Mouse (Mus musculus): ENCODE measurements at regions not wholly inside any gene's neighbourhood (a gene's known extent, or its start where the extent isn't known, plus 50 kb on each side); places are given as distances from the start of the nearest gene placed in this dataset.
A peak's percentile ranks its signal among the peaks of the same experiment; 100 is the strongest.

GRCm38 (mm10) chr3:144270206-144270605, 65.2 kb upstream of the Lmo4 start:
- H3K27ac ChIP-seq, result no peak overlapping the region
- H3K36me3 ChIP-seq, result no peaks in the 10 kb centered on the region
- no peaks in the 10 kb centered on the region for H3K9me3 ChIP-seq
- ATAC-seq (ENCODE audit: borderline replicate concordance, extremely low read depth, low FRiP score, low TSS enrichment), result no peak
- H3K9ac ChIP-seq, result no peak overlapping the region
- WGBS, result 71% methylated on average over 6 of the region's 6 CpGs
- H3K4me1 ChIP-seq, result no peaks in the 10 kb centered on the region
- H3K27me3 ChIP-seq, result no peaks in the 10 kb centered on the region
- H3K4me3 ChIP-seq, result no peak overlapping the region
- H3K4me2 ChIP-seq, result no peak overlapping the region

- no peaks in the 10 kb centered on the region for H3K9me3 ChIP-seq
- H3K4me2 ChIP-seq, result no peak overlapping the region
- no peak overlapping the region for H3K27ac ChIP-seq
- ATAC-seq (ENCODE audit: borderline replicate concordance, extremely low read depth, low FRiP score, low TSS enrichment), result peak; percentile 11; the same call in 1 of the 2 replicates
- no peaks in the 10 kb centered on the region for H3K4me1 ChIP-seq
- no peak overlapping the region for H3K4me3 ChIP-seq
- 31% methylated on average over 3 of the region's 3 CpGs for WGBS
- no peaks in the 10 kb centered on the region for H3K27me3 ChIP-seq
- H3K9ac ChIP-seq, result no peak overlapping the region
- H3K36me3 ChIP-seq, result no peaks in the 10 kb centered on the region
Measured at GRCm38 (mm10) chr3:144264554-144264953, 59.5 kb upstream of the Lmo4 start.

GRCm38 (mm10) chr3:144260886-144261285, 55.9 kb upstream of the Lmo4 start:
- Histone ChIP-seq H3K36me3 (no peaks in the 10 kb centered on the region), H3K4me3 (no peak overlapping the region), H3K9ac (no peak overlapping the region), H3K9me3 (no peaks in the 10 kb centered on the region), H3K27me3 (no peaks in the 10 kb centered on the region), H3K4me1 (0 out of 2 replicates have a peak, but pooled peaks cover under 1% of the 10 kb centered on the region), H3K27ac (no peak overlapping the region), H3K4me2 (no peak overlapping the region)
- WGBS, result 43% methylated on average over 2 of the region's 2 CpGs
- no peak for ATAC-seq (ENCODE audit: borderline replicate concordance, extremely low read depth, low FRiP score, low TSS enrichment)

GRCm38 (mm10) chr3:144257714-144258517, 52.9 kb upstream of the Lmo4 start:
- no peaks in the 10 kb centered on the region for H3K27me3 ChIP-seq
- no peak for ATAC-seq (ENCODE audit: borderline replicate concordance, extremely low read depth, low FRiP score, low TSS enrichment)

GRCm38 (mm10) chr3:144257196-144257595, 52.2 kb upstream of the Lmo4 start:
- no peak for ATAC-seq (ENCODE audit: borderline replicate concordance, extremely low read depth, low FRiP score, low TSS enrichment)
- Histone ChIP-seq H3K27me3 (no peaks in the 10 kb centered on the region), H3K9me3 (no peaks in the 10 kb centered on the region), H3K9ac (no peak overlapping the region), H3K4me3 (no peak overlapping the region), H3K27ac (no peak overlapping the region), H3K4me2 (no peak overlapping the region), H3K36me3 (no peaks in the 10 kb centered on the region), H3K4me1 (0 out of 2 replicates have a peak, but pooled peaks cover 3% of the 10 kb centered on the region)
- WGBS, result 78% methylated on average over 9 of the region's 9 CpGs

More at GRCm38 (mm10) chr3:144257714-144258517, 52.9 kb upstream of the Lmo4 start:
- WGBS, result 75% methylated on average over 6 of the region's 6 CpGs
- Histone ChIP-seq H3K4me2 (no peak overlapping the region), H3K9ac (no peak overlapping the region), H3K27ac (no peak overlapping the region), H3K36me3 (no peaks in the 10 kb centered on the region), H3K9me3 (no peaks in the 10 kb centered on the region), H3K4me3 (no peak overlapping the region), H3K4me1 (0 out of 2 replicates have a peak, but pooled peaks cover 3% of the 10 kb centered on the region)

GRCm38 (mm10) chr3:144255596-144256550, 50.9 kb upstream of the Lmo4 start:
- Histone ChIP-seq H3K4me2 (no peak overlapping the region), H3K9me3 (no peaks in the 10 kb centered on the region), H3K4me1 (0 out of 2 replicates have a peak, but pooled peaks cover 3% of the 10 kb centered on the region), H3K9ac (no peak overlapping the region), H3K27me3 (no peaks in the 10 kb centered on the region), H3K4me3 (no peak overlapping the region), H3K36me3 (no peaks in the 10 kb centered on the region), H3K27ac (no peak overlapping the region)
- ATAC-seq (ENCODE audit: borderline replicate concordance, extremely low read depth, low FRiP score, low TSS enrichment), result no peak
- WGBS, result 53% methylated on average over 12 of the region's 12 CpGs

All from lung, embryonic 15.5 days (tissue).